Mouse (Mus musculus) spleen, adult 2 months (tissue): ENCODE results near the gene Acadl.

Experiments used
- CTCF ChIP-seq: fragments of 200-500 bp; IDR thresholded peaks from 2 replicates; pipeline ENCODE4 v1.5.1; 2011; ENCODE audit warnings: mild to moderate bottlenecking, inconsistent platforms; ENCODE audit not compliant: insufficient read depth, insufficient read length, insufficient replicate concordance; ENCODE audit errors: extremely low read depth
- POLR2A ChIP-seq: fragments of 200-500 bp; IDR thresholded peaks from 2 replicates; pipeline ENCODE4 v1.6.1; 2011; ENCODE audit warnings: low read depth, low read length, inconsistent platforms

DNA sequence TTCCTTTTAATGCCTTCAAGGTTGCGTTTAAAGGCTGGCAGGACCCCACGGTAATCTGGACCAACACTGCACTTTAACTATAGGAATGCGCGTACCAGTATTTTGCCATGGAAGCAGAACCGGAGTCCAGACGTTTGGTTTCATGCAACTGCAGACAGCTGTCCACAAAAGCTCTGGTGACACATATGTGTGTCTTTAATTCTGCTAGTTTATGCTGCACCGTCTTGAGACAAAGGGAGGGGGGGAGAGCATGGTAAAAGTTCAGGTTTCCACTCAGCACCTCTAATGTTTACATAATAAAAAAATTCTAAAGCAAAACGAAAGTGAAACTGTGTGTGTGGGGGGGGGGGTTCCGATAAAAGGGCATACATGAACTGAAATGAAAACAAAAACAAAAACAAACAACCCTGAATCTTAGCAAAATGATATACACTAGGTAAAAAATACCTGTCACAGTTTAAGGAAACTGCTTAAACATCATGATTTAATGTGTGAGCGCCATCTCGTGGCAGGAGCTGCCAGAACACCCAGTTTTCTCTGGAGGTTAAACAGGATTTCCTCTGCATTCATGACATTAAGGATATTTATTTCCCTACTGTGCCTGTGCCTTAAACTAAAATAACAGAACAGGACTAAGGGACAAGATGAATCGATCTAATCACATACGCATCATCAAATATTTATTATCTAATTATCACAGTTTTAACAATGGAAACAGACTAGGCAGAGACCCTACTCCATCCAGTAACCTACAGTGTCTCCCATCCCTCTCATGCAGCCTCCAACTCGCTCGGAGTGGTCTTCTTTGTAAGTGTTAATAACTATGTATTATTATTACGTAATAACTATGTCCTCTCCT lies 24.7 kb downstream of the Acadl start:
- TF ChIP-seq CTCF (peak; percentile 60; the same call in 1 of the 2 replicates), POLR2A (no peak)
